Mouse (Mus musculus): ENCODE results near the gene Rusc2.

Gene Rusc2

DNA sequence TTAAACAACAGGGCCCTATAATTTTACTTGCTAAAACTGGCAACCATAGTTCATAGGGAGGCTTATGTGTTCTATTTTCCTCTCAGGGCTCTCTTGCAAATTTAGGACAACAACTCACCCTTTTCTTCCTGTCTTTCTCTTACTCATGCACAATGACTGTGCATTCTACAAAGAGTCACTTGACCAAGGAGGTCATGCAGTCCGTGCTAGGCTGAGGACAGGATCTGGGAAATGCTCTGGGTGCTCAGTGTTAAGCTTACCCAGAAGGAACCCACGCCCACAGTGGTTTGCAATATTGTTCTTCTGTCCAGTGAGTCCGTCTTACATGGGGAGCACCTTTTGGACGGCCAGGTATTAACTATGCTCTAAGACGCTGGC, 2.3 kb downstream of the Rusc2 start:
- DNase-seq (ENCODE audit: low spot score in 2 of 2), result no peak

- no peak for DNase-seq (ENCODE audit: low spot score in 2 of 2)
Measured at GRCm38 (mm10) chr4:43384541-43384940, 2.8 kb downstream of the Rusc2 start.

GRCm38 (mm10) chr4:43386932-43387331, 5.2 kb downstream of the Rusc2 start:
- no peak for DNase-seq (ENCODE audit: low spot score in 2 of 2)

DNA sequence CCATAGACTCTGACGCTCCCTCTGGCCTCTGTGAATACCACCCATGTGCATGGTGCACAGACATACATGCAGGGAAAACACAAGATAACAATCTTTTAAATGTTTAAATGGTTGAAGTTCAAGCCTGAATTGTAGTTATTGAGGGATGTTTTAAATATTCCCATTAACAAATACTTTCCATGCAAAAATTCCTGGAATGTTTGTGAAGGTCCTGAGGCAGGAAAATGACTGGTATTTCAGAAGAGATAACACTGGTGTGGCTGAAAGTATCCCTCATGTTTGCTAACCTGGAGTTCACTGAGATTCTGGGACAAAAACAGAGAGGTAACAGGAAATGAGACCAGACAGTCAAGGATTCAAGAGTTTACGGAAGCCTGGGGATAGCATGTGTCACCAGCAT, 7.6 kb downstream of the Rusc2 start:
- DNase-seq (ENCODE audit: low spot score in 2 of 2), result no peak

DNA sequence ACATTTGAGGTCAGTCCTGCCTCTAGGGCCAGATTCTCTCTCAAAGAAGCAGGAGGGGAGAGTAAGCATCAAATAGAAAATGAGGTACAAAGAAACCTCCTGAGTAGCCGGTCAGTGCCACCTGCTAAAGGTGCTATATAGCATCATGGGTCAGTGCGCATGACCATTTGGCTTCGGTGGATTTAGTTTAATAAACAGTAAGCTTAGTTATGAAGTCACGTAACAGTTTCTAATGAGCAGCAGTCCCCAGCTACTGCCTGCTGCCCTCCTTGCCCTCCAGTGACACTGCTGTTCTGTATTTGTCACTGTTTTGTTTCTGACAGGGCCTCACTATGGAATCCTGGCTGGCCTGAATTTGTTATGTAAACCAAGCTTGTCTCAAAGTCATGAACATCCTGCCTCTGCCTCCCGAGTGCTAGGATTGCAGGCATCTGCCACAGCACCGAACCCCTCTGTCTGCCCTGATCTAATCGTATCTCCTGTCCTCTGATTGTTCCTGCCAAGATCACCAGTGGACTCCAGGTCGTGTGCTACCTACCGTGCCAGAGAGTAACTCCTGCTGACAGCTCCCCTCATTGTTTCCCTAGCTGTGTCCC, 8.2 kb downstream of the Rusc2 start:
- no peak for DNase-seq (ENCODE audit: low spot score in 2 of 2)

DNA sequence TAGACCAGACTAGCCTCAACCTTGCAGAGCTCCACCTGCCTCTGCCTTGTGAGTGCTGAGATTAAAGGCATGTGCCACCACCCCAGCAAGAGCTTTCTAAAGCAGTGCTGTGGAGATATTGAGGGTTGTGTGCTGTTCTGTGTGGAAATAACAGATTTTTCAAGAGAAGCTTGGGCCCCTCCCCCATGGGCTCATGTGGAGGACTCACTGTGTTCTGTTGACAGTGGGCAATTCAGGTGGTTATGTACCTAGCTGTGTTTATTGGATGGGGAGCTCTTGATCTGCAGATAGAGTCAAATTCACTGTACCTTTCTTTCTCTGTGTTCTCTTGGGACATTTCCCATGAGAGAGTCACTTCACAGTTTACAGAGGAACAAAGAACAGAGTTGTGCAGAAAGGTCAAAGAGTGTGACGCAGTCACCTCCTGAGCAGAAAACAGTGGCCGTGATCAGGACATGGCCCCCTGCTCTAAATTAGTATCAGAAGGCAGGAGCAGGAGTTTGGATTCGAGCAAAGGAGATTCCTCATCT, 9.8 kb downstream of the Rusc2 start:
- no peak for DNase-seq (ENCODE audit: low spot score in 2 of 2)

DNA sequence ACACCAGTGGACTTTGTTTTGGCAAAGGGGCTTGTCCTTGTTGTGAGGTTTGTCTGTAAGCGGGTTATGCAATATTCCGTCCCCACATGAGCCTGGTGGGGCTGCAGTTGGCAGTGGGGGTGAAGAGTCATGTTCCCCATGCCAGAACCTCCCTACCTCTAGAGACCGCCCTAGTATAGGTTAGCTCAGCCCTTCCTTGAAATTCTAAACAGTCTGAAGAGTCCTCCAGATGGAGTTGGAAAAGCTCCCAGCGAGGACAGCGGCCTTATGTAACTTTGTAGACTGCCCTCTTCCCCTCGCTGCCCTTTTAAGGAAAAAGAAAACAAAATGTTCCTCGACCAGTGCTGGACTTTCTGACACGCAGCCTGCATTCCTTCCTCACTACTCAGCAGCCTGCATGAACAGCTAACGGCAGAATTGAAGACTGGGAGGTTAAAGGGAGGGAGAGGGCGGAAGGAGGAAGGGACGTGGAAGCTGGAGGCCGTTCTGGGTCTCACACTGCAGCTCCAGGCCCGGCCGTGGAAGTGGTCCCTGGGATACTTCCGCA, 12.6 kb downstream of the Rusc2 start:
- no peak for DNase-seq (ENCODE audit: low spot score in 2 of 2)

DNA sequence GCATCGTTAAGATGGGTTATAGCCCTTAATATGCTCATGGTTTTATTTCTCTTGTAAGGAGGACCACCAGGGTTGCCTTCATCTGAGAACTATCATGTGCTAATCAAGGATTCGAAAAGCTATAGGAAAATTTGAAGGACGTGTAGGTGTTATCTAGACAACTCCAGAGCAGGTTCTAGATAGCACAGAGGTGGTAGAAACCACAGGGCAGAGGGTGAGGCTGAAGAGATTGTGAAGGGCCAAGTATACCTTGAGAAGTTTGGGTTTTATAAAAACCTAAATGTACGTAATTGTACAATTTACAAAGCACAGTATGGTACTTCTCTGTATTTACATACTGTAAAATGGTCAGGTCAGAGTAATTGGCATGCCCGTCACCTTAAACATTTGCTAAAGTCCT, 13.4 kb downstream of the Rusc2 start:
- no peak for DNase-seq (ENCODE audit: low spot score in 2 of 2)

DNA sequence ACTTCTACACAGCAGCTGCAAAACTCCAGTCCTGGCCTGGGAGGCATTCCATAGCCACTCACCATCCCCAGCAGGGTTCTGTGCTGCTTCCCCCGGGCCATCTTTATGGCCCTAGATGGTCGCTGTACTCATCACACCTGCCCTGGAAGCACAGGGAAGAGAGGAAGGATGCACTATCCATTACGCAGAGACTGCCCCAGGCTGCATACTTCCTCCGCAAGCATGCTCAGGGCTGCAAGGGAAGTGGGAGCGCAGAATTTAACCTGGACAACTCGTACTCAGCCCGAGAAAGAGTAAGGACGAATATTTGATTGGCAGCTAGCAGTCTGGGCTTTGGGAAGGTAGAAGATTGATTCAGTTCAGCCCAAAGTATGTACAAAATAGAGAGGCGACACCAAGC, 14.1 kb downstream of the Rusc2 start:
- DNase-seq (ENCODE audit: low spot score in 2 of 2), result no peak

DNA sequence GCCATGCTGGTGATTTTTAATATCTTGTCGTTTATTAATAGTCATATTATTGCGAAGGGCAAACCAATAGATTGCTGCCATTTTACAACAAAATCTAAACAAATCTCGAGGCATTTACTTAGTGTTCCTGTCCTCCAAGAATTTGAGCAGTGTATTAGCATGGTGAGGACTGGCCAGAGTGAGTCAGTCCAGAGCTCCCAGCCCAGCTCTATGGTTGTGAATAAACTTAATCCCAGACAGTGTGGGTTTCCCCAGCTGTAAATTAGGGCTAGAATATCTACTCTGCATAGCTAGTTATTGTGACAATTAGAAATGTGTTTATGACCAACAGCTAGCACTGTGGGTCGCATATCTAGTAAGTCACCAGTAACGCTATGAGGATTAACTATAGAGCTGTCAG, 14.6 kb downstream of the Rusc2 start:
- no peak for DNase-seq (ENCODE audit: low spot score in 2 of 2)

- no peak for DNase-seq (ENCODE audit: low spot score in 2 of 2)
Measured at GRCm38 (mm10) chr4:43398014-43398413, 16.2 kb downstream of the Rusc2 start.

- DNase-seq (ENCODE audit: low spot score in 2 of 2), result no peak
Measured at GRCm38 (mm10) chr4:43398829-43399331, 17.1 kb downstream of the Rusc2 start.

DNA sequence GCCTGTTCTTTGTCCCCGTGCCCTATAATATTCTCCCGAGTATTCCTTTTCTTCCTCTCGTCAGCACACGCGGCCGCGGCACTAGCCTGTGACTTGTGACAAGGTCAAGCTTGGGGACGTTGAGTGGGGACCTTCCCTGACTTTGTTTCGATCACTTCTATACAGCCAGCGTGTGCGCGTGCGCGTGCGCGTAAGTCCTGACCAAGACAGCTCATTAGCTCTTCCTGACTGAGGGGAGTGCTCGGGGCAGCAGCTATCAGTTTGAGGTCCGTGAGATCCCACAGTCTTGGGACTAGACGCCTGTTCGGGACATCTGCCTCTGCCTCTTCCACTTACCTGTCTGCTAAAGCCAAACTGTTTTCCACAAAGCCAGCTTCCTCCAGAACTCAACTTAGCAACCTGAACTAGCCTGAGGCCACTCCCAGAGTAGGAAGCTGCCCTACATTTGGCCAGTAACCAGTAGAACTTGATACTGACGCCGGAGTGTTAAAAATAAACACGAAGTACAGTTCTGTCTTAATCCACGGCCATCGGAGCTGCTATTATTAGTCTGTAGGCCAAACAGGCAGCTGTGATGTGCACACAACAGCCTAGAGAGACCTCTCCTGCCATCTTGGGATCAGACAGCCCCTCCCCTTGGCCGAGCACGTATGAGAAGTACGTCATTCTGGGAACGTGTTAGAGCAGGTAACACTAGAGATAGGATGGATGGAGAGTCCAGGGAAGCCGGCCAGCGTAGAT, 17.8 kb downstream of the Rusc2 start:
- DNase-seq (ENCODE audit: low spot score in 2 of 2), result no peak

- DNase-seq (ENCODE audit: low spot score in 2 of 2), result no peak
Measured at GRCm38 (mm10) chr4:43400976-43401375, 19.2 kb downstream of the Rusc2 start.

GRCm38 (mm10) chr4:43401486-43401885, 19.7 kb downstream of the Rusc2 start:
- DNase-seq (ENCODE audit: low spot score in 2 of 2), result no peak

GRCm38 (mm10) chr4:43402212-43402611, 20.4 kb downstream of the Rusc2 start:
- no peak for DNase-seq (ENCODE audit: low spot score in 2 of 2)

DNA sequence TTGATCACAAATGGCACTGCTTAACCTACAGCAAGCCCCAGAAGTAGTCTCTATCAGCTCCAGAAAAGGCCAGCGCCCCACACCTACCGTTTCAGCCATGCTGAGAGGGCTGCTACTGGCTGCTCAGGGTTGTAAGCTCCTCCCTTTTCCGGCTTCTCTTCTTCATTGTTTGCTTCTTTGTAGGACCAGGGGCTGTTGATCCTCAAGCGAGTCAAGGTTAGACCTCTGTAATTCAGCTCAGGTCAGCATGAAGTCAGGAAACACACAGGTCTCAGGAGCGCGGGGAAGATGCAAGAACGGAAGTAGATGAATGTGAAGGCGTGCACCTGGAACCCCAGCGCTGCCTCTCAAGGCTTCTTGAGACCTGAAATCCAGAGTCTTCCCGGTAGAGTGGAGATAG, 22.9 kb downstream of the Rusc2 start:
- DNase-seq (ENCODE audit: low spot score in 2 of 2), result no peak

- peak in 1 of 2 experiments; percentile 34 for DNase-seq (ENCODE audit: low spot score in 2 of 2)
Measured at GRCm38 (mm10) chr4:43406162-43406971, 24.6 kb downstream of the Rusc2 start.

- DNase-seq (ENCODE audit: low spot score in 2 of 2), result no peak
Measured at GRCm38 (mm10) chr4:43407071-43407920, 25.5 kb downstream of the Rusc2 start.

- no peak for DNase-seq (ENCODE audit: low spot score in 2 of 2)
Measured at GRCm38 (mm10) chr4:43414761-43415160, 33.0 kb downstream of the Rusc2 start.

Measured in spleen, postnatal 10 days (tissue).